Mouse (Mus musculus) forelimb bud, embryonic 11.5 days (tissue): Measurements from ENCODE around the gene Itga9.

Source experiments
- DNase-seq: peaks from one replicate; pipeline ENCODE4 v3.0.0-alpha.2; 2012; ENCODE audit warnings: low read depth, low spot score

Gene Itga9

DNA sequence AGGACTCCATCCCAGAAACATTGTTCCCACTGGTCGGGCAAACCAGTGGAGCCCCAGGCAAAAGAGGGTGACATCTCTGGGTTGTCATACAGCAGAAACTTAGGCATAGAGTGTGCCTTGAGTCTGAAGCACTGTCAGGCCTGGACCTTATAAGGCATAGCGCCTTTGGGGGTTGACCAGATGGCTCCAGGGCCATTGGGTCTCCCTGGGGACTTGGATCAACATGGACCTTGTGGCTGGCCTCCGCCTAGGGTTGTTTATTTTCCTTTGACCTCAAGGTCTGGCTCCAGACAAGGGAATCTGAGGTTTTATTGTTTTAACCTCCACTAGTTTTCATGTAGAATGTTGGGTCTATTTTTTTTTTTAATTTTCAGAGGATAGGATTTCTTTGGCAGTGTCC, 267.1 kb downstream of the Itga9 start:
- DNase-seq = no peak

DNA sequence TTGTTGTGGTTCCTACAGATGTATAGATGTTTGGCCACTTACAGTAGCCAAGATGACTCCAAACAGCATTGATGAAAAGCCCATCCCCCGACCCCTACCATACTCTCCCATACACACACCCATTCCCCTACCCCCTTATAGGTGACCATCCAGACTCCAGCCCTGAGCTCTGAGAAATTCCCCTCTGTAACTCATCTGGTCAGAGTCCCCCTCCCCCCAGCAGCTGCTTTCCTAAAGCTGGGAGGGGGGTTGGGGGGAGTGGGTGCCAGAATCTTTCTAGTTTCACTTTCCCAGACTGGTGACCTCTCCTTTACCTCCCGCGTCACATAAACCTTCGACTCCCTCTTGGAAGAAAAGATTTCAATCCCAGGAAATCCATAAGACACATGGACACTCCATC, 269.2 kb downstream of the Itga9 start:
- peak; percentile 46 for DNase-seq

DNA sequence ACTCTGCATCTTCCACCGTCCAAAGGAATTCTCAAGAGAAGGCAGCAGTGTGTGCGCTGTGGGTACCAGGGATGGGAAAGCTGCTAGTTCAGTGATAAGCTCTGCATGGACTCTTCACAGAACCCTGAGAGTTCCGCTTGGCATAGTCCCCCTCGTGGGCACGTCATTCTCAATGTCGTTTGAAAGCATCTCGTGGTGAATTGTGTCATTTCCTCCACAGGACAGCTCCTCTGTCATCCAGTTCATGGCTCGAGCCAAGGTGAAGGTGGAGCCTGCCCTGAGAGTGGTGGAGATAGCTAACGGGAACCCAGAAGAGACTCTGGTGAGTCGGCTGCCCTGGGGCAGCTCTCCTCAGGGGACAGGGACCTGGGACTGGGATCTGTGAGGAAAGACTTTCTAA, 270.4 kb downstream of the Itga9 start:
- DNase-seq = no peak

DNA sequence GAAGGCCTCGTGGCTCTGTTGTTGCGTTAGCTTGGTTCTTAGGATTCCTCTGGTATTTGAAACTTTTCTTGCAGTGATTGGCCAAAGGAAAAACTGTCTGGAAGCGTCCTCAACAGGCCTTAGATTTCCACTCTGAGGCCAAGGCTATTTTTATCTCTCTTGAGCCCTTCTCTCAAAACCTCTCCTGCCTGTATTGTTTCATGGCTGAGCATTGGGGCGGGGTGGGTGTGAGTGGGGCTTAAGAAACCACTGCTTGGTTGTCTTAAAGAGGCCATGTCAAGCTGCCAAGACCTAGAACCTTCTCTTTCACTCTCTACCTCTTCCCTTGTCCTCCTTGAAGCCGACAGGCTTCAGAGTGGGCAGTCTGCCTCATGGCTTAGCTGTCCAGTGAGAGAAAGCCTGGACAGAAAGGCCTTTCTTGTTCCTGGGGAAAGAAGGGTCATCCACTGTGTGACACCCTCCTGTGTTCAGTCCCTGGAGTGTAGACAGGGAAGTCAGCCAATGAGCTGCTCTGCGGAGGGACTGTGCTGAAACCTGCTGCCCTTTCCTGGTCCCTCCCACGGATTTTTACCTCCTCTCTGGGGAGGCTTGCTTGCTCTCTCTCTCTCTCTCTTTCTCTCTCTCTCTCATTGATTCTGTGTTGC, 271.0 kb downstream of the Itga9 start:
- no peak for DNase-seq

DNA sequence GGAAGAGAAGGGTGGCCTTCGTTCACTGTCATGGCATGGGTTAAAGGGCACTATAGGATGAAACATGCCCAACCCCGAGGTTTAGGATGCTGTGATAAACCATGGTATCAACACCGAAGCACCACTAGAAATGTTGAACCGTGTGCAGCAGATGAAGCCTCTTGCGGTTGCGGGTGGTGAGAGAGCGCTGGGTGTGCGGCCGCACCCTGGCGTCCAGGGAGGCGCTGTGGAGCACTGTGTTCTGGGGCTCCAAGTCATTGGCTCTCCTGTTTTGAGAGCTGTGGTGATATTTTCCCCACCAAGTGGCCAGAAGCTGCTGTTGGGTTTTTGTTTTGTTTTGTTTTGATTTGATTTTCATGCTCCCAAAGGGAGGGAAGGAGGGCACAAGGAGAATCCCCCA, 272.1 kb downstream of the Itga9 start:
- no peak for DNase-seq

DNA sequence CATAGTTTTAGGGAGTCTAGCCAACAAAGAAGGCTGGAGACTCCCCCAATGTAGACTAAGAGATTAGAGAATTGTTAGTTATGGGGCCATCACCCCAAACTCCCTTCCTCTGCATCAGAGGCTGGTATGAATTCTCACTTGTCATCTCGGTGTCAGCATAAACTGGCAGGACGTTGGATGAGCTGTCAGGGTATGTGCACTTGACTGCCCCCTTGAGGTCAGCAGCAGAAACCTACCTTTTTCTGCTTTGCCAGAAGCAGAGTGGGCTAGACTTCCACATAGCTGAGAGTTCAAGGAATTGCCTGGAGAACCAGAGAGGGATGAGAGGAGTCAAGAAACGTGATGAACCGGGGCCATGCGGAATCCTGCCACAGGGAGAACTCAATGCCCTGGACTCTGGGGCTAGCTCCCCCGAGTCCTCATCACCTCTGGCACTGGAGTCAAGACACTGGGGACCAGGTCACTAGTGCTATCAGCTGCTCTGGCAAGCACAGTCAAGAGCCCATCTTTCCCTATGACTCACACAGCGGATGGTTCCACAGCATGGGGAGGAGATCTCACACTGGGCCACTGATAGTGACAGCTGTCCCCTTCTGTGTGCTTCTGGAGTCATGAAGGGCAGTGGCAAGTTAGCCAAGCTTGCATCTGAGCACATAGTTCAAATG, 274.9 kb downstream of the Itga9 start:
- no peak for DNase-seq

DNA sequence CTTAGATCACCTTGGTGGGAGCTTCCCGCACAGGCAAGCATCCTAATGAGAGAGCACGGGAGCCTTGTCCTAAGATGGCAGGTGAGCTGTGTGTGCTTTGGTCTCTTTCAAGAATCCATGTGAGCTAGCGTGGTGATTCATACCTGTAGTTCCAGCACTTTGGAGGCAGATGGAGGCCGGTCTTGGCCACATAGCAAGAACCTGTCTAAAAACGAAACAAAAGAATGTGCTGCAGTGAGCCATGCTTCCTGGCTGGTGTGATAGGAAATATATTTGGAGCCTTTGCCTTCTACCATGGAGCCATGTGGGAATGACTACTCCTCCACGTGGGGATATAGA, 275.4 kb downstream of the Itga9 start:
- no peak for DNase-seq

DNA sequence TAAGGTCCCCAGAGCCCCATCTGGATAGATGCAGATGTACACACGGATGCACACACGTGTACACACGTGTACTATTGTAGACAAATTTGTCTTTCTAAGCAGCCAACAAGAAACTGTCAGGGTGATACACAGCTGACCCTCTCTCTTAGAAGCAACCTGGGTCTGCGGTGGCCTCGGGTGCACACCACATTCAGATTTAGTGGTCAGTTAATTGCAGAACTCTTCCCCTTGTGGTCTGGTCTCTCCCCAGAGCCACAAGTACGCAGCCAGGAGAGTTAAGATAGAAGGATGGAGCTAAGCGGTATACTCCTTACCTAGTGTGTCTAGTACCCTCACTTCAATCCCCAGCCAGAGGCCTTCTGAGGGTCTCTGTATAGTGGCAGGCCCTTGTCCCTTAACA, 276.7 kb downstream of the Itga9 start:
- DNase-seq = no peak

DNA sequence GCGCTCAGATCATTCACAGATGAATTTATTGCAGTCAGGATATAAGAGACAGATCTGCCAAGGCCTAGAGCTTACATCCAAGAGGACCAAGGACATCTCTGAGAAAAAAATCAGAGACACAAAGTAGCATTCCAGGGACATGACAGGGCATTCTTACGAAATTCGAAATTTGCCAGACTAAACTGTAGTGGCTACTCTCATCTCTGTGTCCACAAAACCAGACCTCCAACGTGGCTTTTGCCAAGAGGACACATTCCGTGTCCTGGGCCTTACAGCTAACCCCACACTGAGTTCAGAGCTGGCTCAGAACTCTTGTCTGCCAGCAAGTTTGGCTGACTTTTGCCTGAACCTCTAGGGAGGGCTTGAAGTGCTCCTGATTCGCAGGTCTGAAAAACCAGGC, 279.3 kb downstream of the Itga9 start:
- no peak for DNase-seq

DNA sequence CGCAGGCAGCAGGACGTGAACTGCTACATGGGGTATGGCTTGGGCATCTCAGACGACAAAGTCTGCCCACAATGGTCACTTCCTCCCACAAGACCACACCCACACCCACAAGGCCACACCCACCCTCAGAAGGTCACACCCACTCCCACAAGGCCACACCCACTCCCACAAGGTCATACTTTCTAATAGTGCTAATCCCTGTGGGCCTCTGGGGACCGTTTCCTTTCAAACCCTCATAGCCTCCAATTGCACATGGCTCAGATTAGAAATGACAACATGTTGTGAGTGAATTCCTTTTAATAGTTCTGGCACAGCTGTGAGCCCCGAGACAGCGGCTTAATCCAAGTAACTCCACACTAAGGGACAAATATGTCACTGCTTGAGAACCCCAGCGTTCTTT, 280.7 kb downstream of the Itga9 start:
- DNase-seq = no peak

DNA sequence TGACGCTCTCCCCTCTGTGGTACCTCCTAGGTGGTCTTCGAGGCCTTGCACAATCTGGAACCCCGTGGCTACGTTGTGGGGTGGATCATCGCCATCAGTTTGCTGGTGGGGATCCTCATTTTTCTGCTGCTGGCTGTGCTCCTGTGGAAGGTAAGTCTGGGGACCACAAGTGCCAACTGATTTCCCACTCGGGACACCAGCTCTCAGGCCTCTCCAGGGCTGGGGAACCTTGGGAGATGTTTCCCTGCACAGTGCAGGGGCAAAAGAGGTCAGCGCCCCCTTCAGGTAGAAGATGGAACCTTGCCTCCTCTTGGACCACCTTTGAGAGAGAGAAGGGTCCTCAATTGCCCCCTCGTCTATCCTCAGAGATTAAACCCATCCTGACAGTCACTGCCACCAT, 281.2 kb downstream of the Itga9 start:
- no peak for DNase-seq

DNA sequence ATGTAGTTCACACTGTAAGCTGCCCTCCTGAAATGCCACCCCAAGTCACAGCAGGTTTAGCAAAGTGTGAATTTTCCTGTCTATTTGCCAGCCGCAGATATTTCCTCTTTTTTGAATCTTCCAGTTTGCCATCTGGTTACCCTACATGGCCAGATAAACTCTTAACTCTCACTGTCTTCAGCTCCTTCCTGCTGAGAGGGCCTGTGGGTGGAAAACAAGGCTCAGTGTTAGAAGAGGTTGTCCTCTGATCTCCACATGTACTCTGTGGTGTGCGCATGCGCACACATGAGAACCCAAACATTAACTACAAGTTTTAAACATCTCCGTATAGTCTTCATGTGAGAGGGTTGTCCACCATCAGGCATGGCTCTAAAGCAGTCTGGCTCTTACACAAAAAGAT, 283.7 kb downstream of the Itga9 start:
- no peak for DNase-seq

DNA sequence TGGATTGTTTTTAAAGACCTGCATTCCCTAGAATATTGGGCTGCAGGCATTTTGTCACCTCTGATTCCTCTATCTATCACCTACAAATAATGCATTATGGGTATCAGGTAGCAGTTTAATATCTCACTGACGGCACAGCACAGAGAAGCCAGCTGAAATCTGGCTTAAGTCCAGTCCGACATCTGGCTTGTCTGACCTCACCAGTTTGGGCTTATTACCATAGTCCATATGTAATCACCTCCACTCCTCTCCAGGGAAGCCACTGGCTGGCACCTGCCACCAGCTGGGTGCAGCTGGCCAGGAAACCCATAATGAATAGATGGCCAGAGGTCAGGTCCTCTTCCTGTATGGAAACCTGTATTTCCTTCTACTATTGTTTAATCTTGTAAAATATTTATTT, 284.2 kb downstream of the Itga9 start:
- no peak for DNase-seq

DNA sequence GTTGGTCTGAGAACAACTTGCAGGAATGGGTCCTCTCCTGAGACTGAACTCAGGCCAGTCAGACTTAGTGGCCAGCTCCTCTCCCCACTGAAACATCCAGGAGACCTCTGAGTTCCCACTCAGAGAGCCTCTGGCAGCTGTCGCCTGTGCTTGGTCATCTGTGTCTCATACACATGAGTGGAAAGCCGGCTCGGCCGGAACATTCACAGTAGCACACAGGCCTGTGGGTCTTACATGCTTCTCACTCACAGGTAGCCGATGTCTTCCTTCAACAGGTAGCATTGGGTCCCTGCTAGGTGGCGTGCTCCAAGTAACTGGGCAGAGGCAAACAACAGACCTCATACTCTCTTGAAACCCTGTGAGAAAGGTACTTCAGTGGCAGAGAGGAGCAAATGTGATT, 284.6 kb downstream of the Itga9 start:
- DNase-seq = no peak

DNA sequence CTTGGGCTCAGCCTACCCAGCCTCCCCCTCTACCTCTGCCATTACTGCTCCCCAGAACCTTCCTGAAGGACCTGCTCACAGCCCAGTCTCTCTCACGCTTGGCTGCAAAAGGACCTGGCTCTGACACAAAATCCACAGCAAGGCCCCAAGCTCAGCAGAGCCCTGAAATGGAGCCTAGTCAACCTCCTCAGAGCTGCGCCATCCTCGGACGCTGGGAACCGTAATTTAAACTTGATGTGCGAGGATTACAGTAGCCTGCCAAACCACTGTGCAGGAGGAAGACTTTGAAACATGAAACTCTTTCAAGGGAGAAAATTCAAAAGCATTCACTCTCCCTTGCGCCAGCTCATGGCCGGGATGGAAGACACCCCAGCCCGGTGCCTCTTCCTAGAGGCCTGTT, 285.1 kb downstream of the Itga9 start:
- no peak for DNase-seq

DNA sequence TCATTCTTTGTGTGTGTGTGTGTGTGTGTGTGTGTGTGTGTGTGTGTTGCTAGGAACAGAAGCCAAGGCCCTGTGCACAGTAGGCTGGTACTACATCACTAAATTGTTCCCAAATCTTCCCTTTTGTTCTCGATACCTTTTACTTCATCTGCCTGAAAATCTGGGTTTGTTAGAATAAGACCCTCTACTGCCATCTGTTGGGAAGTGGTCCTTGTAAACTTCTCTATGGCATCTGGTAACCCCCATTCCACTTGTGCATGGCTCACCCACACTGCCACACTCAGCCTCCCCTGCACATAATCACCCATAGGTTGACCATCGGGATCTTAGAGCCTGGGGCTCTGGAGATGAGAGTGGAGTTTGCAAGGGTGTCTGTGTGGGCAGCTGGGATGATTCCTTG, 288.6 kb downstream of the Itga9 start:
- no peak for DNase-seq

DNA sequence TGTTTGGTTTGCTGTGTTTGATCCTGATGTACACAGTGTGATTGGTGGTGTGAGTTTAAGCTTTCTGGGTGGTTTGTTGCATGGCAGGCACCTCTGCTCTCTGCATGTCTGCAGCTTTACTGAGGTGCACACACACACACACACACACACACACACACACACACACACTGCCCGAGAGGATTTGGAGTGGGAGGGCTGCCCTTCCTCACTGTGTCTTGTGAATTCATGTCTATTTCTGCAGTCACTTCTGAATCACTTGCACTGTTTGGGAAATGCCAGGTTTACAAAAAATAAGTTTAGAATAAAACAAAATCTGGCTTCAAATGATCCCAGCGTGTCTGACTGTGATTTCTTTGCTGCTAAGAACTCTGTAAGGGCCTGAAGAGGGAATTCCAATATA, 294.2 kb downstream of the Itga9 start:
- no peak for DNase-seq

DNA sequence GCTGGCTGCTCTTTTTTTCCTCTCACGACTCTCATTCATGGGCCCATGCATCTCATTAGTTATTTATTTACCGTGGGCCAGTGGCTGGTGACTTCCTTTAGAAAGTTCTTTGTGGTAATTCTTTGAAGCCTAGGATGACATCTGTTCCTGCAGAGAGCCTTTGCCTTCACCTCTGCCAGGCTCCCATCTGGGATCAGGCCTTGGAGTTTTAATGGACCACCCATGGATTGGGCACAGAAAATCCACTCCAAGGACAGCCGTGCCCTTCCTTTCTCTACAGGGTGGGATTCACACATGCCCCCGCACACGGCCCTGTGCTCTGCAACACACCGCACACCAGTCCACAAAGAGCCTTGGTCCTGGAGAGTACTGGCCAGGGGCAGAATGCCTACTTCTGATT, 295.4 kb downstream of the Itga9 start:
- DNase-seq = peak; percentile 53

DNA sequence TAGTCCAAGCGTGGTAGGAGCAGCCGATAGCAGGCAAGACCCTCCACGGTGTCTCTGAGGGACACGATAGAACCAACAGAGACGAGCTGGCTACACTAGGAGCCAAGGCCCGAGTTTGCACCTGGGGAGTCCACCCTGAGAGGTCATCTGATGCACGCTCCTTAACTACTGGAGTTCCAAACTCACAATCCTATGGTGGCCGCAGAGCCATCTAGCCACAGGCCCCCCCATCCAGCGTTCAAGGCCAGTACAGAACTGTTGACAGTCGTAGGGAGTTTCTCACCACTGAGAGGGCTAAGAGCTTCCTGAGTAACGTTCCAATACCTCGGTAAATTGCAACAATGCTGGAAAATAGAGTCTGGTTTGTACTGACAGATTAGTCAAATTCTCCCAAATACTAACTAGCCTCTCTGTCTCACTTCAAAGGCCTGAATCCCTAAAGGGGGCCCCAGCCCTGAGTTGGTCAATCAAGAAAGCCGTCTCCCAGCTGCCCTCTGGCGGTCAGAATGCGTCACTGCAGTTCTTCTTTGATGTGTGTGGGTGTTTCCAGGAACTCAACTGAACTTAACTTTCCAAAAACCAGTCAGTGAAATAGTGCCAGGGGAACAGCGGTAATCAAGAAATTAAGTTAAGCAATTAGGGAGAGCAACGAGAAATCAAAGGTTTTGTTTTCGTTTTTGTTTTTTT, 301.6 kb downstream of the Itga9 start:
- peak; percentile 85 for DNase-seq

DNA sequence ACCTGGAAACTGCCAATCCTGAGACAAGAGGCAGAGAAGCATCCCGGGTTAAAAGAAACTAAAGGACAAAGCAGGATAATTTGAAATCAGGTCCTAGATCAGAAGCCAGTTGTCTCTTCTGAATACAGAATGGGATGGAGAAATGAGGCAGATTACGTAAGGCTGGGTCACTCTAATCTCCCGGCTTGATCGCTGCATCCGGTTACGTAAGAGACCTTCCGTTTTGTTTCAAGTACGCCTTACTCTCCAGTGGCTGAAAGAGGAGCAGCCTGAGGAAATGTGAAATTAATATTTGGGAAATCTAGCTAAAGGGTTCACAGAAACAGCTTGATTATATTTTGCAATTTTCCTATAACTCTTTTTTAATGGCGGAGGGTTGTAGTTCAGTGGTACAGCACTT, 306.6 kb downstream of the Itga9 start:
- DNase-seq = no peak

DNA sequence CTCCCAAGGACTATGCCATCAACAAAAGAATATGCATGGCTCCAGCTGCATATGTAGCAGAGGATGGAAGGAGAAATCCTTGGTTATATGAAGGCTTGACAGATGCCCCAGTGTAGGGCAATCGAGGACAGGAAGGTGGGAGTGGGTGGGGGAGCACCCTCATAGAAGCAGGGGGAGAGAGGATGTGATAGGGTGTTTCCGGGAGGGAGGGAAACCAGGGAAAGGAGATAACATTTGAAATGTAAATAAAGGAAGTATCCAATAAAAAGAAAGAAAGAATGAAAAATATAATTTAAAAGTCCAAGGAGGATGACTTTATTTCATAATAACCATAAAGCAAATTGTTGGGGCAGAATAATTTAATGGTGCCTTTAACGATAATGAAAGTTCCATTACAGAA, 307.1 kb downstream of the Itga9 start:
- no peak for DNase-seq

DNA sequence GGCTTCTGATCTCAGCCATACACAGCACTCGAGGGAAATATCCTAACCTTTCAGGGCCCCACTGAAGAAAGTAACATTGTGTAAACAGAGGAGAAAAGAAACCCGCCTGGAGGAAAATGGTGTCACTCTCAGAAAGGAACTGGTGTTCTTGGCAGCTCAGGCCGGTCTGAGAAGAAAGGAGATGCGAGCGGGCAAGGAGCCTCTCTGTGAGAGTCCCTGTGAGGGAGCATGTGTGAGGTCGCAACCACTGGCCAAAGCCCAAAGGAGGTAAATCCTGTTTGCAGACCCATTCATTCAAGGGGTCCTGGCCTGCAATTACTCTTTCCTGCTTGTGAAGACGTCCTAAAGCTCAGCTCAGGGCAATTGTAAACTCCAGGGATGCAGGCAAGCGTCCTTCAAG, 308.1 kb downstream of the Itga9 start:
- DNase-seq = no peak

DNA sequence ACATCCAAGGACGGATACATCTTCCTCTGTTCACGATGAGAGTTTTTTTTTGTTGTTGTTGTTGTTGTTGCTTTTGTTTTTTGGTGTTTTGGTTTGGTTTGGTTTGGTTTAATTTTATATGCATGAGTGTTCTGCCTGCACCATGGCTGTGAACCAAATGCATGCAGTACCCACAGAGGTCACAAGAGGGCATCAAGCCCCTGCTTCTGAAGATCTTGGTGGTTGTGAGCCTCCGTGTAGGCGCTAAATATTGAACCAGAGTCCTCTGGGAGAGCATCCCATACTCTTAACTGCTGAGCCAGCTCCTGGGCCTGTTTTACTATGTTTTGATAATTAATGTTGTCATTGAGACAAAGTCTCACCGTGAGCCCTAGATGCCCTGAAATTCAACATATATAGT, 308.8 kb downstream of the Itga9 start:
- no peak for DNase-seq
